Mouse (Mus musculus) monocyte, adult 5-6 weeks (primary cell): ENCODE results near the gene Dio3. TPM values are rescaled to one million over a fixed set of nuclear protein-coding genes. Genes with fewer than 3 reads are reported as not detected.

Experiments used
- ATAC-seq: fragments of 153-309, 156-312 bp; replicated peaks from 2 replicates; pipeline ENCODE4 v1.8.0; 2017; ENCODE audit warnings: mild to moderate bottlenecking; ENCODE audit not compliant: low TSS enrichment, insufficient number of reproducible peaks, severe bottlenecking, poor library complexity, low FRiP score
- total RNA-seq: library from RNA; stranded (forward); fragments of 200-1000, 200-491, 200-594 nt; gene quantifications from 3 replicates; pipeline ENCODE4 v1.2.3, GENCODE M21; 2017

Dio3 gene
- total RNA-seq, 1 experiment from 2014 or later = not detected

DNA sequence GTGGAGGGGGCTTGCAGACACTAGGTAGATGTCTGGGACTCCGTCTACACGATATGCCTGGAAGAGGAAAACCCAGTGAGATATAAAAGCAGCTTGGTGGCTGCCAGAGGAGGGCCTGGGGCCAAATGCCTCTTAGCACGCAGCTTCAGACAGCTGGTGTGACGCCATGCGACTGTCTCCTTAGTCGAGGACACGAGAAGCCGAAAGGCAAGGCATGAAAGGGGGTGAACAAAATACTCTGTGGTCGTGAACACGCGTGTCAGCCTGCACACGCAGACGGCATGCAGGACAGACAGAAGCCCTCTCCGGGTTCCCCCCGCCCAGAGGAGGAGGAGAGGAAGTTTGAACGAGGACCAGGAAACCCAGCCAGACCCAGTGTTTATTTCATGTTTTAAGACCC lies 16.0 kb downstream of the Dio3 start:
- no peak for ATAC-seq

GRCm38 (mm10) chr12:110298653-110299052 lies 19.8 kb downstream of the Dio3 start:
- no peak for ATAC-seq

- no peak for ATAC-seq
These were observed 40.8 kb downstream of the Dio3 start for GRCm38 (mm10) chr12:110319696-110320095.

Other genes with a start within 250 kb of the Dio3 start
- gene Ppp2r5c, start 168.1 kb downstream of the Dio3 start, total RNA-seq = 353 to 389 TPM (median 359 TPM) in 3 replicates